Mouse (Mus musculus) heart, adult 8-10 months (tissue): ENCODE results near the gene Bcl7a. TPM values are rescaled to one million over a fixed set of nuclear protein-coding genes. Genes with fewer than 3 reads are reported as not detected.

ENCODE experiments used
- DNase-seq: peaks from one replicate; pipeline ENCODE4 v3.0.0; 2022; ENCODE audit warnings: low spot score
- total RNA-seq, 4 experiments: library from RNA; stranded (reverse); gene quantifications; 2 replicates each; pipeline ENCODE4 v1.2.4; 2022

Gene Bcl7a
- total RNA-seq, 4 experiments from 2014 or later: 8.7 to 12.5 (median 9.4) TPM

DNA sequence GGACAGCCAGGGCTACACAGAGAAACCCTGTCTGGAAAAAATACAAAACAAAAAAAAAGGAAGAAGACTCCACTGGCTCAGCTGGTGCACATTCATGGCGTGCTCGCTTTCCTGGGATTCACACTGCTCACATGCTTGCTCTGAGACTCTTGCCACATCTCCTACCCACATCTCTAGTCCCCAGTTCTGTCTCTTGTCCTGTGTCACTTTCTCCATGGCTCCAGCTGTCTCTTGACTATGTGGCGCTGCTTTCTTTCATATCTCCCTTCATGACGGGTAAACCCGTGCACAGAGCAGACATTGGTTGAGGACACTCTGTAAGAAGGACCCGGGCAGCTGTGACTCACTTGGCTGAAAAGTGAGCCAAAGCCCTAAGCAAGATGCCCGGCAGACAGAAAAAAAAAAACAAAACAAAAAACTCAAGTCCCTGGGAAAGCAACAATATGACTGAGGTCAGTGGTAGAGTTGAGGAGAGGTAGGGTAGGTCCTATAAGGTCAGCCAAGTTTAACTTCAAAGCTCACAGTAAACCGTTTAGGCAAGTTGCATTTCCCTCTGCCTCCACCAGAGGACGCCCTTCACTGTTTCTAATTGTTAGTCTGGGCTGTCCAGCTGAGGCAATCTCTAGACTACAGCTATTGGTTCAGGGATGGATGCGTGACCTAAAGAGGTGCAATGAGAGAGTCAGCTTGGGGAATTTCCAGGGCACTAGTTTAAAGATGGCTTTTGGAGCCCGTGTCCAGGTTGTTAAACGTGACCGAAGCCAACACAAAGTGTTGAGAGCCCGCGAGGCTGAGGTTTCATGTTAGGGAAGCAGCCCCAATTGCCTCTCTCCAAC lies 33.7 kb downstream of the Bcl7a start:
- DNase-seq: peak; percentile 87

DNA sequence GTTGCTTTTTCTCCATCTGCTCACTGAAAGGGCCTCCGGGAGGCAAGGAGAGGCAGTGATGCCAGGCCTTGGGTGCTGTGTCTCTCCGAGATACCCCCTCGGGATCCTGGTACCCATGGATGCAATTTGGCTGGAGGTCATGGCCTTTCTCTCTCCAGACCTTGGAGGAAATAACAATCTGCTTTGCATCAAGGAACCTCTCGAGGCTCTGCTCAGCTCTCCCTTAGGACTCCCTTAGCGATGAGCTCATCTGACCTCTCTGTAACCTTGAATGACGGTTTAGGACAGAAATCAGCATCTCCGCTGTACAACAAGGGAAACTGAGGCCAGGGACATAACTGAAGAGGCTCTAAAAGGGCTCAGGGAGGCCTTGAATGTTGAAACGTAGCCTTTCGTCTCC lies 35.1 kb downstream of the Bcl7a start:
- no peak for DNase-seq

DNA sequence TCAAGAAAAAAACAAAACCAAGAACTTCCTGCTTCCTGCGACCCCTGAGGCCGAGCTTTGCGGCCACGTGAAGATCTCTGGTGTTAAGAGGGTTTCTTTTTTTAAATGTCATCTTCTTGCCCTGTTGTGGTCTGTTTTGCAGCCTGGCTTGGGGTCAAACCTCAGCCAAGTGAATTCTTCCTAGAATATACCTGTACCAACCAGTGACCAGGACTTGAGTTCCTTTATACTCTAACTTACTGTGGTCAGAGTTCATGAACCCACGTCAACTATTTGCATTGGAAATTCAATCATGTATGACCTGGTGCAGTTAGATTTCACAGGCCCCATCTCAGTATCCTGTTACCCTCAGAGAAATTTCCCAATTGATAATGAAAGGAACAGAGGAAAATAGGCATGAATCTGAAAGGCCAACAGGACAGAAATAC lies 35.9 kb downstream of the Bcl7a start:
- no peak for DNase-seq

DNA sequence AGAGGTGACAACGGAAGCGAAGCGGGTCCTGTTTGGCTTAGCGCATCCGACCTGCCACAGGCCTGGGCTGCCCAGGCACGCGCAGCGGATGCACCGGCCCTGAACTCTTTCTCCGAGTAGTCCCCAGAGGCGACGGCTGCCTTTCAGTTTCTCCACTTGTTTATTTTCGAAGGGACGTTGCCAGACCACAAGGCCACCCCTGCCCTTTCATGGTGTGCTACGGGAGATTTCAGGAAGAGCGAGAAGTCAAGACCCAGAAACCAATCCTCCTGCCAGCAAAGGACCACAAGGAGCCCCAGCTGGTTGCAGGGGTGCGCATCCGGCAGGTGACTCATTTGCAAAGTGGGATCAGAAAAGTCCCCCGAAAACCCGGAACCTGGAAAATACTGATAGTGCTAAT lies 38.3 kb downstream of the Bcl7a start:
- DNase-seq: no peak

DNA sequence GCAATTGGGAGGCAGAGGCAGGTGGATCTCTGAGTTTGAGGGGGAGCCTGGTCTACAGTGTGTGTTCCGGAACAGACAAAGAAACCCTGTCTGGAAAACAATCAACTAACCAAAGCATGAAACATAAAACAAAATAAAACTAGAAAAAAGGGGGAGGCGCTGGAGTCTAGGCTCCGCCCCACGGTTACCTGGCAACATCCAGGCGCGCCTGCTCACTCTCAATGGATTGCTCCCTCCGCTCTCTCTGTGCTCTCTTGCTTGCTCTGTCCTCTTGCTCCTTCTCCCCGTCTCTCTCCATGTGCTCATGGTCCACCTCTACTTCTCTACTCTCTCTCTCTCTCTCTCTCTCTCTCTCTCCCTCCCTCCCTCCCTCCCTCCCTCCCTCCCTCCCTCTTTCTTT lies 39.1 kb downstream of the Bcl7a start:
- no peak for DNase-seq

DNA sequence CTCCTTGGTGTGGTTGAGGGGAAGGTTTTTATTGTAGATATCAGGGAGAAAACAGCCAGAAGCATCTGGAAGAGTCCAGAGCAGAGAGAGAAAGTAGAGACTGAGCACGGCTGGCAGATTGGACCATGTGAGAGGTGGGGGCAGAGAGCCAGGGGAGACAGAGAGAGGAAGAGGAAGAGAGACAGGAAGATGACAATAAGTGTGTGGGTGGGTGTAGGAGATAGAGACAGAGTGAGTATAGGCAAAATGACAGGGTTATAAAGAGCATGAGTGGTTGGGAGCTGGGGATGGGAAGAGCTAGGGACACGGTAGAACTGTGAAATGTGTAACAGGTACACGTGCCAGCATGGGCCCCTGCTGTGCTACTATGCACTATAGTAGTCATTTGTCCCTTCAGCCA lies 44.8 kb downstream of the Bcl7a start:
- no peak for DNase-seq

DNA sequence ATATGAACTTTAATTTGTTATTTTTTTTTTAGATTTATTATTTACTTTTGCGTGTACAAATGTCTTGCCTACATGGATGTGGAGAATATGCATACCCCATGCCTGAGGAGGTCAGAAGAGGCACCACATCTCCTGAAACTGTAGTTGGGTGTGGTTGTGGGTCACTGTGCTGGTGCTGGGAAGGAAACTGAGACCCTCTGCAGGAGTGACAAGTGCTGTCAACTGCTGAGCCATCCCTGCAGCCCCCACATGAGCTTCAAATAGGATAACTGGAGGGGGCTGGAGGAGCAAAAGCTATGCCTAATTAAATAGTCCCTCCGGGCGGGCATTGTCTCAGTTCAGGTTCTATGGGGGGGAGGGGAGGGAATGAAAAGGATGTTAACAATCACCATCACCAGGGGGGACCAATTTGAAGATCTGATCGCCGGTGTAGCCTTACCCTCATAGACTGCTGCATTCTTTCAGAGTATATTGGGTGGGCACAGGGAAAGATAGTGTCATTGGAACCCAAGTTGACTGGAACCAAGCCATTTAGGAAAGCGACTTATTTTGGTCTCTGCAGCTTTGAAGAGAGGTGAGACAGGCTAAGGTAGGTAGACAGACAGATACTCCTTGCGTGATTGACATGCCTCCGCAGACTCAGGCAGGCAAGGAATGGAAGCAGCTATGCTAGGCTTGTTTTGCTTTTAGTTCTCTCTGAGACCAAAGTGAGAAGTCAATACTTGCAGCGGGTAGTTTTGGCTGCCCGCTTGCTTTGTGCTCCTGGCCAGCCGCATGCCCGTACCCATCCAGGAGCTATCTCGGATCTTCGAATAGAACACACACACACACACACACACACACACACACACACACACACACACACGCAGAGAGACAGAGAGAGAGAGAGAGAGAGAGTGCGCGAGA lies 47.2 kb downstream of the Bcl7a start:
- DNase-seq: no peak

DNA sequence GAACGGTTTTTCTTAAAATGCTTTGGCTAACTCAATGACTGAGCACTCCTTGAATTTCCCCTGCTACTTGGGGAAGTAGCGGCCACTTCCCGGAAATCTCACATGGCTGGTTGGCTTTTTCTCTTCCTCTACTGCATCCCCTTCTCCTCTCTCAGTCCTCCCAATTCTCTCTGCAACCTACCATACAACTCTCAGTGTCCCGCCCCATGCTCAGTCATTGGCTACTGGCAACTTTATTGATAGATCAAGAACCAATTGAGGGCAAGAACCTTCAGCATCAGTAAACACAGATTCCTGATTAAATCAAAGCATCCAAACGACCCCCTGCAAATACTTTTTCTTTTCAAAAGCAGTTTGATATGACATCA lies 47.8 kb downstream of the Bcl7a start:
- no peak for DNase-seq

DNA sequence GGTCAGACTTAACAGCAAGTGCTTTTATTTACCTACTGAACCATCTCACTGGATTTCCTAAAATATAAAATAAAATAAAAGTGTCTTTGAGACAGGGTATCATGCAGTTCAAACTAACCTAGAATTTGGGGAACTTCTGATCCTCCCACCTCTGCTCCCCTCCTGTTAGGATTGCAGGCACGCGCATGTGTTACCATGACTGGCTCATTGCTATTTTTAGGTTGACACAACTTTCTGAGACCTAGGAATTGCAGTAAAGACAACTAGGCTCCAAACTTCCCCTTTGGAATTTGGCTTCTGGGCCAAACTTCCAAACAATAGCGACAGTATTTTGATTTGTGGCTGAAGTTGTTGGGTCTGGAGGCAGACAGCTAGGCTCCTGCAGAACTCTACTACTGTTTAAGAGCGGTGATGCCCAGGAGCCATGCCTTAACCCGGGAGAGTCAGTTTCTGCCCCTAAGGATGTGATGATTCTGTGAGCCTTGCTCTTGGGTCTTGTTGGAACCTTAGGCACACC lies 50.2 kb downstream of the Bcl7a start:
- DNase-seq: no peak

DNA sequence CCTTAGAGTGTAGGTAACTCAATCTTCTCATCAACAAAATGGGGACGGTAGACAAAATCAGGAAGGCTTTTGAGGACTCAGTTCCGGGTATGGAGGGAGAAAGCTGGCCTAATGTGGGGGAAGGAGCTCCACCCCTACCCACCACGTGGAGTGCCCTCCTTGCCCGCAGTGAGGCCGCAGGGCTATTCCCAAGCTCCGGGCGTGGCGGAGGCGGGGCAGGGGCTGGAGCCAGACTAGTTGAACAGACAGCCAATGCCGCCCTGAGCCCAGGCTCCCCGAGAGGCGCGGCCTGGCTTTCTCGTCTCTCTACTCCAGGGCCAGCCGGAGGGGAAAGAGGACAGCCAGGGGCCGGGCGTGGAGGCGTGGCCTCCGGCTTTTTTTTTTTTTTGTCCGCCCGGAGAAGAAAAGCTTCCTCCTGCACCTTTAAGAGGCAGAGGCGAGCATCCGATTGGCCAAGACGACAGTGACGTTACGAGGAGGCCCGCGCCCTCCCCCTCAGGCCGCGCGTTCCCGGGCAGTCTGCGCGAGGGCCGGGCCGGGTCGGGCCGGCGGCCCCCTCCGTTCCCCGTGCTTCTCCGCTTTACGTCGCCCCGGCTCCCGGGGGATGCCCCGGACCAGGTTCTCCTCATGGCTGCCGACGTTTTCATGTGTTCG lies 50.8 kb downstream of the Bcl7a start, which contains the start of gene Mlxip:
Gene Mlxip (plus strand): TSS at position 496 of the 654 bp plus-strand sequence.
- DNase-seq: peak; percentile 95

DNA sequence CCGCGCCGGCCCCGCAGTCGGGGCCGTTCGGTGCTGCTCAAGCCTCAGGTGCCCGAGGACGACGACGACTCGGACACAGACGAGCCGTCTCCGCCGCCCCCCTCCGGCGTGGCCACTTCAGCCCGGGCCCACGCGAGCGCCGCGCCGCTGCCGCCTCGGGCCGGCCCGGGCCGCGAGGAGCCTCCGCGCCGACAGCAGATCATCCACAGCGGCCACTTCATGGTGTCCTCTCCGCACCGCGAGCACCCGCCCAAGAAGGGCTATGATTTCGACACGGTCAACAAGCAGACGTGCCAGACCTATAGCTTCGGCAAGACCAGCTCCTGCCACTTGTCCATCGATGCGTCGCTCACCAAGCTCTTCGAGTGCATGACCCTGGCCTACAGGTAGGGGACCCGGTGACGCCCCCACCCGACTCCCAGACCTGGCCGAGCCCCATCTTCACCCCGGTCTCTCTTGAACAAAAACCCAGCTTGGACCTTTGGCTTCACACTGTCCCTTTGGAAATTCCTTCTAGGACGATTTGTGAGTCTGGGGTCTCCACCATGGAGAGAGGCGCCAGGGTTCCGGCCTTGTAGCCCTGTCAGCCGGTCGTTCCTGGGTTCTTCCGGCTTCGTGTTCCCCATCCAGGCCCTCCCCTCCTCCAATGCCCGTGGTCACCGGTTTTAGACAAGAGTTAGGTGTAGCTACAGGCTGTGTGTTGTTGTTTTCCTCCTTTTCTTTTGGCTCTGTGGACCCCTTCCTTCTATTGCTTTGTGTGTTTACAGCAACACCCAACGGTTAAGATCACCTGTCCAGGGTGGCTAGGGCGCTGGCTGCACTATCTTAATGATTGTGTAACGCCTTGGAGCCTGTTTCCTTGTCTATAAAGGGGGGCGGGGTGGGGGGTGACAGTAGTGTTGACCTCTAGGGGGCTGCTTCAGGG lies 51.6 kb downstream of the Bcl7a start:
- no peak for DNase-seq

DNA sequence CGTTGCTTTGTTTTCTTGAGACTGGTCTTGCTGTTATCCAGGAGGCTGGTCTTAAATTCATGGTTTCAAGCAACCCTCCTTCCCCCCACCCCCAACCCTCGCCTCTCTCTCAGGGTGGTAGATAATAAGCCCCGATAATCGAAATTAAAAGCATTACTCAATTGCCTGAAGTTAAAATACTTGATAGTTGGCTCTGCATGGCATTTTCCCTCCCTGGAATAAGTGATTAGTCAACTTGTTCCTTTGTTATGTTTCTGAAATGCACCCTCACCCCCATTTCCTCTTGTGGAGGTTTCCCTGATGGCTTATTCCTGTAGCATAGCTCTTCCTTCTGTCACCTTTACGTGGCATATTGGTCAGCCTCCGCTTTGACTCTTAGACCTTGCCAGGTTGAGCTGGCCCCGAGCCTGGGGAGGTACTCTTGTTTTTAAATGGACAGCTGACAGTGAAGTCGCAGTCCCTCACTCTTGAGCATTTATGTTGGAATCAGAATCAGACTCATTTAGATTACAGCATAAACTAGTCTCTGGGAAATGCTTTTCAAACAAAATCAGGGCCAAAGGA lies 53.3 kb downstream of the Bcl7a start:
- DNase-seq: no peak

DNA sequence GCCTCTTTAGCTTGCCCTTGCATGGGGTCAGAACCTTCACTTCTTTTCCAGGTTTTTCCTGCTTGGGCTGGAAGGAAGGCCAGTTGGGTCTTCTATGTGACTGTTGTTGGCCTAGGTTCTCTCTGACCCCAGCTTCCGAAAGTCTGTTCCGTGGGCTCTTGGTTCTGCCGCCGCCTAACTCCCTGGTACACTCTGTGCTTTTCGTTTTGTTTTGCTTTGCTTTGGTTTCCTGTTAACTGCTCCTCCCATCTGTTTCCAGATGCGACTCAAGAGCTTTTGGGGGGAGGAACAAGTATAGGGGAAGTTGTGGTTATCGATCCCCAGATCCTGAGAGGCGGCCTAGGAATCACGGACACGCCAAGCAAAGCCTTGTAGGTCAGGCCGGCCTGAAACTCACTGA lies 54.2 kb downstream of the Bcl7a start:
- peak; percentile 87 for DNase-seq

DNA sequence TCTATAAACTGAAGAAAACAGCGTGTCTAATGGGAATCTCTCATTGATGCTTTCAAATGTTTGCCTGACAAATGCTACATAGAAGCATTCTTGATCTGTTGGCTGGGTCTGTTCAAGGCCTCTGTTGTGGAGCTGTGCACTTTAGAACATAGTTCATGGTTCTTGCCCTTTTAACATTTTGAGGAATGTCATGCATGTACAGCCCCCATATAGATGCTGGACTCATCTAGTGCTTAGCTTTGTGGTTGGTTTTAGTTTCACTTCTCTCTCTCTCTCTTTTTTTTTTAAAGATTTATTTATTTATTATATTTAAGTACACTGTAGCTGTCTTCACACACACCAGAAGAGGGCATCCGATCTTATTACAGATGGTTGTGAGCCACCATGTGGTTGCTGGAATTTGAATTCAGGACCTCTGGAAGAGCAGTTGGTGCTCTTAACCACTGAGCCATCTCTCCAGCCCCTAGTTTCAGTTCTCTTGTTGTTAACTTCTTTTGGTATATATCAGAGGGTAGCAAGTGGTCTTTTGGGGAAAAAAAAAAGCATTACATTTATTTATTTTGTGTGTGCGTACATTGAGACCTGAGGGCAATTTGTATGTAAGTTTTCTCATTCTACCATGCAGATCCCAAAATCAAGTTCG lies 55.3 kb downstream of the Bcl7a start:
- DNase-seq: no peak

DNA sequence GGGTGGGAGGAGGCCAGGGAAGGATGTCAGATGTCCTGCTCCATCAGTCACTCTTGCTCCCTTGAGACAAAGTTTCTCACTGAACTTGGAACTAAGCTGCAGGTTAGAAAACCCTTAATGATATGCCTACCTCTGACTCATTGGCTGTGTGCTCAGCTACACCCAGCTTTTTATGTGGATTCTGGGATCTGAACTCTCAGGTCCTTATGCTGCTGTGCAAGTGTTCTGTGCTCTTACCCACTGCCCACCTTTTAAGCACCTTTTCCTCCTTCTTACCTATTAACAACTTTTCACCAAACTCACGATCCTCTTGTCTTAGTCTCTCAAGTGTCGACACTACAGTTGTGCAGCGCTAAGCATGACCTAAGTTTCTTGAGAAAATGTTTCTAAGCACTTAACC lies 60.8 kb downstream of the Bcl7a start:
- DNase-seq: no peak

DNA sequence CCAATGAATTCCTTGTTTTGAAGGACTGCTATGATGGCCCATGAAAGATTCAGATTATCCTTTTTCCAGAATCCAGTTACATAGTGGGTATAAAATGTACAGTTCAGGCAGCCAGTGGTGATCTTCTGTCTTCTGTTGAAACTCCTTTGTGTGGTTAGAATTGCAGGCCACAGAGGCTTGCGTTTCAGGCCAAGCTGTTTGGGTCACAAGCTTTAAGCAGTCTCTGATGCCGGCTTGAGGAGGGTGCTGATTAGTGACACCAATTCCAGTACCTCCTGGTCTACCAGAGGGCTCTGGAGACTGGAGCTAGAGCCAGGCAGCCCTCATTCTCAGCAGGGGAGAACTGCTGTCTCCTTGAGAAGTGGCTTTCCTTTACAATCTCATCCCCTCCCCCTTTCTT lies 63.3 kb downstream of the Bcl7a start:
- no peak for DNase-seq

DNA sequence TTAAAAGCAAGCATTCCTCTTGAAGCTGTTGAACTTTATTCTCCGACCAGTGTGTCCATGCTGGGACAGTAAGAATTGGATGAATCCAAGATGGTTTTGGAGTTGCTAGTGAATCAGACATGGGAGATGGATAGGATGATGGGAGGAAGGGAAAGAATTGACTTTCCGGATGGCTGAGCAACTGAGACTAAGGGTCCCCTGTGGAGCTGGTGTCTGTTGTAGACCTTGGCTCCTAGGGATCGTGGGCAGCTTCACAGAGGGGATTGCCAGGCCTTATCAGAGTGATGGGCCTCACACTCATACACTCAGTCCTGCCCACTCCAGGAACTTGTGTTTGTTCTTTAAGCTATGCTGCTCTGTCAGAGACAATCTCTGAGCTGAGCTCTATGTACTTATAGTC lies 64.5 kb downstream of the Bcl7a start:
- DNase-seq: no peak

DNA sequence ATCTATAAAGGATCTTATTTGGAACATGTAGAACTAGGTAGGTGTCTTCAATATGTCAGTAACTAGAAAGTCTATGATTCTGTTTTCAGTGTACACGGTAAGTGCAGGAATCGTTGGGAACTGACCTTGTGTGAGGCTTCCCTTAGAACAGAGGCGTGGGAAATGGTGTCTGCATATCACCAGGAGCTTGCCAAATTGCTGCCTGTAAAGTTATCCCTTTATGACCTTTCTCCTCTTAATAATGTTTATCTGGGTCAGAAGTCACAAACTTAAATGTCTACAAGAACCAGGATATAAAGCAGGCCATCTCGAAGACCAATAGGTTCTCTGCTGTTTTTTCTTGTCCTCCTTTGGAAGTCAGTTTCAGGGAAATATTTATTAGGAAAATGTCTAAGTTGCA lies 68.6 kb downstream of the Bcl7a start:
- no peak for DNase-seq

DNA sequence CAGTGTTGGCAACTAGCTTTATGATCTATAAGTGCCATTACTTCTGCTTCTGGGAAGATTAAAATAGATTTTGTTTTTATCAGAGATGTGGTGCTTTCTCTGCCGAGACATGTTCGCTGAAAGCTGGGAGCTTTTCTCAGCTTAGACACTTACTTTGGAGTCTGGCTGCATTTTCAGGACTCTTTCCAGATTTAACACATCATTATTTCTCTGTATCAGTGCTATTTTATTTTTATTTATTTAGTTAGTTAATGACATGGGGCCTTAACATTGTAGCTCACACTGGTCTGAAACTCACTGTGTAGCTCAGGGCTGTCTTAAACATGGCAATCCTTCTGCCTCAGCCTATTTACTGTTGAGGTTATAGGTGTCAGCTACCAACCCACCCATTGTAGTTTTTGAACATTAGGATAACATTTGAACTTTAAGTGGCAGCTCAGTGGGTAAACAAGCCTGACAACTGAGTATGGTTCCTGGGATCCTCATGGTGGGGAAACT lies 70.3 kb downstream of the Bcl7a start:
- DNase-seq: no peak

DNA sequence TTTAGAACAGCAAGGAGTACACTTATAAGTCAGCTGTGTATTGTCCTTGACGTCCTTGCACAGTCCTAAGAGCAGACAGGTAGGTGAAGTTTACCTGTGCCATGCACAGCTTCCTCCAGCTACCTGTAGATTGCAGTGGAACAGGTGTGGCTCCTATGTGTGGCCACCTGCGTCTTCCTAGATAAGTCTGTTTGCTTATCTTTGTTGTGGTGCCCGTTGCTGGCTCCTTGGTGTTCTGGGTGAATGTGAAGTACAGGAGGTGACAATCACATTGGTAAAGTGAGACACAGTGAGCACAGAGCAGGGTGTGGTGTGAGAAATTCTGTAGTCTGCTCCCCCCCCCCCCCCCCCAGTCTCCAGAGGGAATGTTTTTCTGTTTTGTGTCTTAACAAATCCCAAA lies 72.5 kb downstream of the Bcl7a start:
- no peak for DNase-seq
